Mouse (Mus musculus) forebrain, embryonic 11.5 days (tissue): ENCODE measurements around the gene Dnmt3a. TPM values are rescaled to one million over a fixed set of nuclear protein-coding genes. Genes with fewer than 3 reads are reported as not detected.

Source experiments
- ATAC-seq: fragments of 200-750 bp; cut with Nextera tagmentation; replicated peaks from 2 replicates; pipeline ENCODE4 v1.8.0; 2017; ENCODE audit warnings: moderate TSS enrichment; ENCODE audit not compliant: low FRiP score
- DNase-seq: peaks from one replicate; pipeline ENCODE4 v3.0.0-alpha.2; 2017; ENCODE audit warnings: low spot score
- H3K27ac ChIP-seq: fragments of 300-500 bp; sonication (generic); 2 replicates; pipeline ENCODE4 v1.5.1; 2014; ENCODE audit warnings: low read depth, low read length
- H3K27me3 ChIP-seq: fragments of 300-500 bp; sonication (generic); 2 replicates; pipeline ENCODE4 v1.6.1; 2014; ENCODE audit warnings: mild to moderate bottlenecking, low read length, mixed read lengths; ENCODE audit not compliant: control insufficient read depth, insufficient read depth
- H3K36me3 ChIP-seq: fragments of 300-500 bp; sonication (generic); 2 replicates; pipeline ENCODE4 v1.6.1; 2014; ENCODE audit warnings: mild to moderate bottlenecking, low read length, moderate library complexity, mixed read lengths; ENCODE audit not compliant: control insufficient read depth, insufficient read depth
- H3K4me1 ChIP-seq: fragments of 300-500 bp; sonication (generic); replicated peaks from 2 replicates; pipeline ENCODE4 v1.6.1; 2014; ENCODE audit warnings: low read length, mixed read lengths; ENCODE audit not compliant: control insufficient read depth, insufficient read depth
- H3K4me2 ChIP-seq: fragments of 300-500 bp; sonication (generic); 2 replicates; pipeline ENCODE4 v1.6.1; 2014; ENCODE audit warnings: low read depth, mild to moderate bottlenecking, low read length, moderate library complexity, mixed read lengths; ENCODE audit not compliant: severe bottlenecking
- H3K4me3 ChIP-seq: fragments of 300-500 bp; sonication (generic); 2 replicates; pipeline ENCODE4 v1.5.1; 2014; ENCODE audit warnings: low read depth, low read length
- H3K9ac ChIP-seq: fragments of 300-500 bp; sonication (generic); 2 replicates; pipeline ENCODE4 v1.6.1; 2014; ENCODE audit warnings: low read length
- H3K9me3 ChIP-seq: fragments of 300-500 bp; sonication (generic); 2 replicates; pipeline ENCODE4 v1.6.1; 2016; ENCODE audit warnings: low read length, mixed read lengths; ENCODE audit not compliant: control insufficient read depth
- WGBS: fragments of 180-500 bp; shearing (Covaris S2); extraction: QIAGEN DNeasy Blood & Tissue Kit; methylation state at CpG from one replicate; pipeline ENCODE4 v1.1.7; 2014; 5-methylcytosine and 5-hydroxymethylcytosine counted together
- polyA plus RNA-seq: library from polyadenylated mRNA; unstranded; fragments of >200 nt; fragmentation: Nextera tagmentation; extraction: Ambion mirVana; gene quantifications from 2 replicates; pipeline ENCODE4 v1.2.1, GENCODE M21; 2014

Dnmt3a gene
- polyA plus RNA-seq, 1 experiment from 2014 or later = 104 TPM

DNA sequence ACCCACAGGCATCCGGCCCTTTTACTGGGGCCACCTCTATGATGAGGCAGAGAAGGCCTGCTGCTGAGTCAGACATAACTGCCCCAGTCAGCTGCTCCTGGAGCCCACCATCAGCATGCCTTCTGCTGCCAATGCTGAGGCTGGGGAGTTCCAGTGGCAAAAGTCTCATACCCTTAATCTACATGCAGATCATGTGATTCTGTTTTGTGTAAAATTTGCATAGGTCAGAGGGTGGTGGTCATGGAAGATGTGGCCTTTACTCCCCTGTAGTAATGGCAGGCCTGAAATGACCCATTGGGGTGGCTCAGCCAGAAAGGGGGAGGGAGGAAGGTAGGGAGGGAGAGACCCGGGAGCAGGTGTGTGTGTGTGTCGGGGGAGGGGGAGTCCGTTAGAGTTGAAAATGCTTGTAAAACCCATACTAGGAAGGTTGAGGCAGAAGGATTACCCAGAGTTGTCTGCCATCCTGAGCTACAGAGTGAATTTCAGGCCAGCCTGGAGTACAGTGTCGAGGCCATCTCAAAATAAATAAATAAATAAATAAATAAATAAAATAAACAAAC is 16.1 kb upstream of the Dnmt3a start:
- H3K9ac ChIP-seq = no peak overlapping the region
- DNase-seq = no peak
- peaks cover 2% of the 10 kb centered on the region; the same call in 1 of the 2 replicates for H3K27me3 ChIP-seq
- no peak overlapping the region for H3K4me3 ChIP-seq
- no peak overlapping the region for H3K27ac ChIP-seq
- no peaks in the 10 kb centered on the region for H3K9me3 ChIP-seq
- 65% methylated on average over 5 of the region's 5 CpGs for WGBS
- no peak overlapping the region for H3K4me2 ChIP-seq
- peaks cover 2% of the 10 kb centered on the region; the same call in 1 of the 2 replicates for H3K4me1 ChIP-seq
- no peaks in the 10 kb centered on the region for H3K36me3 ChIP-seq
- no peak for ATAC-seq

DNA sequence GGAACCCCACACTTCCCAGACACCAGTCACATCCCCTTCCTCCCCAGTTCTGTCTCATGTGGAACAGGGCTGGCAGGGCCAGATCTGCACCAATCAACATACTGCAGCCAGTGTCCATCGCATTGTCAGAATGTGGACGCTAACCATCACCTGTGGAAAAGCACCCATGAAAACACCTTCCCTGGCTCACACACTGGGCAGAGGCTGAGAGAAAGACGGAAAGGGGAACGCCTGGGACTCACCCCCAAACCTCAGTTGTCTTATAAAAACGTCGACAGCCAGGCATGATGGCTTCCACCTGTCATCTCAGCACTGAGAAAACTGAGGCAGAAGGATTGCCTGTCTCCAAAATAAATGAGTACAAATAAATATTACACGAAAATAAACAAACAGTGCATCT is 14.6 kb upstream of the Dnmt3a start:
- H3K4me3 ChIP-seq = no peak overlapping the region
- 0 out of 2 replicates have a peak, but pooled peaks have one; percentile 14 for ATAC-seq
- WGBS = 58% methylated on average over 7 of the region's 7 CpGs

DNA sequence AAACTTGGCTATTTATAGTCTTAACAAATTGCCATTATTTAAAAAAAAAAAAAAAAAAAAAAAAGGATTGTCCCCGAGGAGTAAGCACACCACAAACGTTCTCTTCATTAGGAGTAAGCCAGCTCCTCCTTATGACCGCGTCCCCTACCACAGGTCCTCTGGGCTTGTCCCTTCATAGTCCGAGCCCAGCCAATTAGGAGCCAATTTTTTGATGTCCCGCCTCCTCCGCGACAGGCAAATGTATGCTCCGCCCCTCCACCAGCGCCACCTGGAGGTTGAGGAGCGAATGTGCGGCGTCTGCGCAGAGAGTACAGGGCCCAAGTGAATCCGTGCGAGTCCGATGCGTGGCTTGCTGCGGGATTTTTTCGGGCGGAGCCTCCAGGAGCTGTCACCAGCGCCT is 14.1 kb upstream of the Dnmt3a start:
- peak overlapping the region; percentile 43 for H3K9ac ChIP-seq

More for the DNA sequence above, 14.6 kb upstream of the Dnmt3a start:
- Histone ChIP-seq H3K4me2 (peak overlapping the region; percentile 48; the same call in 1 of the 2 replicates), H3K9me3 (no peaks in the 10 kb centered on the region), H3K9ac (no peak overlapping the region), H3K27ac (no peak overlapping the region), H3K4me1 (peaks cover 2% of the 10 kb centered on the region; the same call in 1 of the 2 replicates), H3K36me3 (no peaks in the 10 kb centered on the region), H3K27me3 (peaks cover 2% of the 10 kb centered on the region; the same call in 1 of the 2 replicates)
- no peak for DNase-seq

DNA sequence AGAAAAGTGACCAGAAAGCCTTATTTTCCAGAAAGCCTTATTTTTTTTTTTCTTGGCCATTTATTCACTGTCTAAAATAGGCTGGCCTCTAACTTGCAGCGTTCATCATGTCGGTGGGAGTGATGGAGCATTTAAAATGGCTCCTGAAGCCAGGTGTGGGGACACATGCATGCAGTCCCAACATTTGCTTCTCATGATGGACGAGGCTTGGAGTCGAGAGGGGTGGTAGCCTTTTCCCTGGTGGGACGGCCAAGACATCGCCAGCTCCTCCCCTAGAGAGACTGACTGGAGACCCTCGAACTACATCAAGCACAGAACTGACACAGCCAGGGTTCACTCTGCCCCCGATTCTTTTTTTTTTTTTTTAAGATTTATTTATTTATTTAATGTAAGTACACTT is 13.6 kb upstream of the Dnmt3a start:
- Histone ChIP-seq H3K27ac (no peak overlapping the region), H3K9ac (peak overlapping the region; percentile 43; the same call in 1 of the 2 replicates), H3K36me3 (no peaks in the 10 kb centered on the region), H3K4me1 (peaks cover 2% of the 10 kb centered on the region; the same call in 1 of the 2 replicates), H3K27me3 (peaks cover 2% of the 10 kb centered on the region; the same call in 1 of the 2 replicates), H3K4me3 (peak overlapping the region; percentile 27), H3K4me2 (peak overlapping the region; percentile 48), H3K9me3 (no peaks in the 10 kb centered on the region)
- ATAC-seq = peak; percentile 40
- no peak for DNase-seq
- WGBS = 18% methylated on average over 8 of the region's 8 CpGs

More for the DNA sequence above, 14.1 kb upstream of the Dnmt3a start:
- Histone ChIP-seq H3K27me3 (peaks cover 2% of the 10 kb centered on the region; the same call in 1 of the 2 replicates), H3K9me3 (no peaks in the 10 kb centered on the region), H3K4me3 (peak overlapping the region; percentile 27), H3K36me3 (no peaks in the 10 kb centered on the region), H3K27ac (no peak overlapping the region), H3K4me2 (peak overlapping the region; percentile 48), H3K4me1 (peaks cover 2% of the 10 kb centered on the region; the same call in 1 of the 2 replicates)
- DNase-seq = peak; percentile 96
- 1% methylated on average over 22 of the region's 22 CpGs for WGBS
- peak; percentile 96 for ATAC-seq

DNA sequence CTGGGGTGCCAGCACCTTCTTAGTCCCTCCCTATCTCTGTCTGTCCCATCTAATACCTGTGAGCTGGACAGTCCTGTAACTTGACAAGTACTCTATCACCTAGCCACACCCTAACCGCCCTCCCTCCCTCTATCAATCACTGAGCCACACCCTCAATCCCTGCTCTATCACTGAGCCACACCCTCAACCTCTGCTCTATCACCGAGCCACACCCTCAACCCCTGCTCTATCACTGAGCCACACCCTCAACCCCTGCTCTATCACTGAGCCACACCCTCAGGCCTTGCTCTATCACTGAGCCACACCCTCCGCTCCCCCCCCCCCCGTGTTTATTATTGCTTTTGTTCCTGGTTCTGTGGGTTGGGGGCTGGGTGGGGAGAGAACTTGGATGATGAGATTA is 10.2 kb upstream of the Dnmt3a start:
- H3K4me1 ChIP-seq = no peaks in the 10 kb centered on the region
- no peak overlapping the region for H3K9ac ChIP-seq
- H3K4me2 ChIP-seq = no peak overlapping the region
- H3K4me3 ChIP-seq = no peak overlapping the region
- no peak overlapping the region for H3K27ac ChIP-seq
- H3K36me3 ChIP-seq = no peaks in the 10 kb centered on the region
- WGBS = 42% methylated on average over 3 of the region's 4 CpGs
- ATAC-seq = no peak
- no peaks in the 10 kb centered on the region for H3K9me3 ChIP-seq
- peaks cover 2% of the 10 kb centered on the region; the same call in 1 of the 2 replicates for H3K27me3 ChIP-seq
- no peak for DNase-seq

DNA sequence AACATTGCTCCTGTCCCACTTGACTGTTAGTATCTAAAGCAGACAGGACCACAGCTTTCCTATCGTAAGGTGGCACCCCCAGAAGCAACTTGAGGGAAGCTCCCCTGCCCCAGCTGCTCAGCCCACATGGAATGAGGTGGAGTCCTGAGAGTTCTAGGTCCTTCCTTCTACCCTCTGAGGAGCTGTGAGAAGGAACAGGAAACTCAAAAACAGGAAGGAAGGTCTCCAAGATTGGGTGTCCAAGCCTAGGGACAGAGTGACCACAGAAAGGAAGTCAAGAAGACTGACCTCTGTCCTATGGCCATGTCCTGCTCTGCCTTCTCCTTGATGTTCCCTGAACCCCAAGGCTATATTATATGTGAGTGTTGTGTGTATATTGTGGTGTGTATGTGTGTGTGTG is 6.3 kb upstream of the Dnmt3a start:
- Histone ChIP-seq H3K9ac (no peak overlapping the region), H3K9me3 (no peaks in the 10 kb centered on the region), H3K27me3 (no peaks in the 10 kb centered on the region), H3K27ac (no peak overlapping the region), H3K4me2 (no peak overlapping the region), H3K4me3 (no peak overlapping the region), H3K4me1 (no peaks in the 10 kb centered on the region), H3K36me3 (no peaks in the 10 kb centered on the region)
- 82% methylated on average over 1 of the region's 1 CpGs for WGBS
- ATAC-seq (no peak), DNase-seq (no peak)

DNA sequence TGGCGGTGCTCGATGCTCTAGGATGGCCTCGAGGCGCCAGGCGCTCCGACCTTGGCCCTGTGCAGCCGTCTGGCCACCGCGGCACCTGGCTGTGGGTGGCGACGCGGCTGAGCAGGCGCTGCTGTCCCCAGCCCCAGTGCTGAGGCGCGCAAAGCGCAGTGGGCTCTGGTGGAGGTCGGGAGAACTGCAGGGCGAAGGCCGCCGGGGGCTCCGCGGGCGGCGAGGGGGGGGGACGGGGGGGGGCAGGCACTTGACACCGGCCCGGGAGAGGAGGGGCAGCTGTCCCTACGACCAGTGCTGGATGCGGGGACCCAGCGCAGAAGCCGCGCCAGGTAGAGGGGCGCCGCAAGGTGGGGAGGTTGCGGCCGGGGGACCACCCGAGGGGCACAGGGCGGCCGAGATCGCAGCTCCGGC is 471 bp downstream of the Dnmt3a start:
- Histone ChIP-seq H3K27me3 (peaks cover 4% of the 10 kb centered on the region; the same call in 1 of the 2 replicates), H3K36me3 (no peaks in the 10 kb centered on the region), H3K4me3 (peak overlapping the region; percentile 89), H3K9ac (peak overlapping the region; percentile 83), H3K4me1 (peaks cover 16% of the 10 kb centered on the region), H3K9me3 (no peaks in the 10 kb centered on the region), H3K27ac (peak overlapping the region; percentile 50; the same call in 1 of the 2 replicates), H3K4me2 (peak overlapping the region; percentile 79)
- ATAC-seq (peak; percentile 76), DNase-seq (peak; percentile 90)
- 1% methylated on average over 27 of the region's 41 CpGs for WGBS

DNA sequence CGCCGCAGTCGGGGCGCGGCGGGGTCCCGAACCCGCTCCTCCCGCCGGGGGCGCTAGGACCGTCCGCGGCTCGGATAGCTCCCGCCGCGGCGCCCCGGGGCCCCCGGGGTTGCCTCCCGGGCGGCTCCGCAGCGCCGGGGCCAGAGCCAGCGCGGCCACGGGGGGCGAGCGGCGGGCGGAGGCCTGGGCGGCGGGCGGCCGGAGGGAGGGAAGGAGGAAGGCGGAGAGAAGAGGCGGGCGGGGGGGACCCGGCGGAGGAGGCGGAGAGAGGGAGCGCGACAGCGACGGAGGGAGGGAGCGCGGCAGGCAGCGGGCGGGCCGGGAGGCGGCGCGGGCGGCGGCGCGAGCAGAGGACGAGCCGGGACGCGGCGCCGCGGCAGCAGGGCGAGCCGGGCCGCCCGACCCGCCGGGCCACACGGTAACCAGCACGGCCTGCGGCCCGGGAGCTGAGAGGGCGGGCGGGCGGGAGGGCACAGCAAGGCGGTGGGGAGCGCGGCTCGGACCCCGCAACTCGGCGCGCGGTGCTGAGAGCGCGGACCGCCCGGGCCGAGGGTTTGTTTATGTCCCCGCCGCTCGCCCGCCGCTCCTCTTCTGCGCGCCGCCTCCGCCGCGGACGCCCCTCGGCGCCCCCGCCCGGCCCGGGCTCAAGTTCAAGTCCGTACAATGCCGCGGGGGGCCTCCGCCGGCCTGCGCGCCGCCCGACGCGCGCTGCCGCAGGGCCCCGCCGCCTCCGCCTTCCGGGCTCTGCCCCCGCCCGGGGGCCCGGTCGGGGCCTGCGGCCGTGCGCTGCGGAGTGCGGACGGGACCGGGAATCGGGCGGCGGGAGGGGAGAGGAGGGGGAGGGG is 1.1 kb downstream of the Dnmt3a start:
- DNase-seq (peak; percentile 82), ATAC-seq (peak; percentile 39)
- peak overlapping the region; percentile 79 for H3K4me2 ChIP-seq
- H3K9ac ChIP-seq = peak overlapping the region; percentile 83
- H3K4me3 ChIP-seq = peak overlapping the region; percentile 89
- H3K27me3 ChIP-seq = peaks cover 4% of the 10 kb centered on the region; the same call in 1 of the 2 replicates
- peaks cover 16% of the 10 kb centered on the region for H3K4me1 ChIP-seq
- peak overlapping the region; percentile 50 for H3K27ac ChIP-seq
- under 1% methylated on average over 59 of the region's 141 CpGs for WGBS
- no peaks in the 10 kb centered on the region for H3K9me3 ChIP-seq
- no peaks in the 10 kb centered on the region for H3K36me3 ChIP-seq
